Mouse (Mus musculus): ENCODE data around the gene Gm28845.

GRCm38 (mm10) chr1:65167496-65167895, 48.1 kb upstream of the Gm28845 start:
- no peak for TF ChIP-seq CTCF (IDR thresholded peaks at IDR 0.05; ENCODE audit: borderline replicate concordance, insufficient read depth, low read length)
- TF ChIP-seq POLR2A (IDR thresholded peaks at IDR 0.05; ENCODE audit: low read depth, low read length) = no peak
